Mouse (Mus musculus) kidney, adult 9 months (tissue): ENCODE data around the gene Napa.

Experiments
- DNase-seq: peaks from one replicate; pipeline ENCODE4 v3.0.0; 2022

The Napa gene

GRCm38 (mm10) chr7:16101081-16101480 lies 2.8 kb downstream of the Napa start:
- DNase-seq, result no peak

GRCm38 (mm10) chr7:16101726-16102475 lies 3.6 kb downstream of the Napa start:
- no peak for DNase-seq

GRCm38 (mm10) chr7:16102686-16103226 lies 4.5 kb downstream of the Napa start:
- no peak for DNase-seq

- no peak for DNase-seq
These were observed 5.5 kb downstream of the Napa start for GRCm38 (mm10) chr7:16103760-16104159.

GRCm38 (mm10) chr7:16104611-16105388 lies 6.5 kb downstream of the Napa start:
- no peak for DNase-seq

- no peak for DNase-seq
These were observed 10.8 kb downstream of the Napa start for GRCm38 (mm10) chr7:16108886-16109542.

- no peak for DNase-seq
These were observed 11.9 kb downstream of the Napa start for GRCm38 (mm10) chr7:16110158-16110557.

GRCm38 (mm10) chr7:16111284-16112090 lies 13.2 kb downstream of the Napa start:
- DNase-seq, result no peak

- DNase-seq, result no peak
These were observed 18.2 kb downstream of the Napa start for GRCm38 (mm10) chr7:16116418-16116817.

GRCm38 (mm10) chr7:16117100-16117499 lies 18.8 kb downstream of the Napa start:
- DNase-seq, result no peak

GRCm38 (mm10) chr7:16119569-16120261 lies 21.5 kb downstream of the Napa start, which contains the start of gene Kptn:
Kptn (plus strand) TSS chr7:16119895.
- DNase-seq, result peak; percentile 93

GRCm38 (mm10) chr7:16120262-16120600 lies 22.0 kb downstream of the Napa start:
- DNase-seq, result no peak

- no peak for DNase-seq
These were observed 27.6 kb downstream of the Napa start for GRCm38 (mm10) chr7:16125829-16126228.

GRCm38 (mm10) chr7:16128344-16128743 lies 30.1 kb downstream of the Napa start:
- DNase-seq, result no peak

GRCm38 (mm10) chr7:16128899-16129298 lies 30.6 kb downstream of the Napa start:
- no peak for DNase-seq

GRCm38 (mm10) chr7:16129421-16129845 lies 31.2 kb downstream of the Napa start, which contains the start of gene Slc8a2:
Slc8a2 (plus strand) TSS chr7:16129826.
- peak; percentile 65 for DNase-seq

- no peak for DNase-seq
These were observed 31.8 kb downstream of the Napa start for GRCm38 (mm10) chr7:16129846-16130691.

- DNase-seq, result no peak
These were observed 32.8 kb downstream of the Napa start for GRCm38 (mm10) chr7:16130956-16131634.

GRCm38 (mm10) chr7:16132161-16132581 lies 33.9 kb downstream of the Napa start:
- DNase-seq, result no peak

GRCm38 (mm10) chr7:16132926-16133325 lies 34.7 kb downstream of the Napa start:
- no peak for DNase-seq
